Mouse (Mus musculus) 3T3-L1 (cell line): ENCODE measurements at regions not wholly inside any gene's neighbourhood (a gene's known extent, or its start where the extent isn't known, plus 50 kb on each side); places are given as distances from the start of the nearest gene placed in this dataset.
A peak's percentile ranks its signal among the peaks of the same experiment; 100 is the strongest.

ENCODE experiments used
- DNase-seq: peaks from one replicate; pipeline ENCODE4 v3.0.0-alpha.2; 2015; ENCODE audit warnings: low read depth, low spot score

- DNase-seq: no peak
Observed at GRCm38 (mm10) chr10:54448352-54449043, 372.1 kb upstream of the Man1a start.

GRCm38 (mm10) chr10:54403223-54403926, 327.0 kb upstream of the Man1a start:
- peak; percentile 3 for DNase-seq

- no peak for DNase-seq
Observed at GRCm38 (mm10) chr10:54383751-54384150, 307.3 kb upstream of the Man1a start.

DNA sequence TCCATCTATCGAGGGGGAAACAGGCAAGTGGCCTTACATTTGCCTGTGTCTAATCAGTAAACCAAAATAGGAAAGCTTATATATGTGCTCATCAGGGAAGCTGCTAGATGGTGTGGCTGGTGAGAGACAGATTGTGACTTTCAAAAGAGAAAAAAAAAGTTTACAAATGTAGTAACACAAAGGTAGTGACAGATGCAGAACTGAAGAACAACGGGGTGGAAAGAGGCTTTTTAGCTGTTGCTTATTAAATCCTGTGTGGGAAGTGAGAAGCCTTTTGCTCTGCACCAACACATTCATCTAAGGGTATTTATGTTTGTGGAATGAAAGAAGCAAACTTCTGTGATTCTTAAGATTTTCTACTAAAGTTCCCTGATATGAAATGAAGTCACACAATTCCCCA, 305.1 kb upstream of the Man1a start:
- DNase-seq: no peak

- DNase-seq: peak; percentile 62
Observed at GRCm38 (mm10) chr10:54369158-54369557, 292.7 kb upstream of the Man1a start.

- peak; percentile 20 for DNase-seq
Observed at GRCm38 (mm10) chr10:54365315-54365714, 288.9 kb upstream of the Man1a start.

DNA sequence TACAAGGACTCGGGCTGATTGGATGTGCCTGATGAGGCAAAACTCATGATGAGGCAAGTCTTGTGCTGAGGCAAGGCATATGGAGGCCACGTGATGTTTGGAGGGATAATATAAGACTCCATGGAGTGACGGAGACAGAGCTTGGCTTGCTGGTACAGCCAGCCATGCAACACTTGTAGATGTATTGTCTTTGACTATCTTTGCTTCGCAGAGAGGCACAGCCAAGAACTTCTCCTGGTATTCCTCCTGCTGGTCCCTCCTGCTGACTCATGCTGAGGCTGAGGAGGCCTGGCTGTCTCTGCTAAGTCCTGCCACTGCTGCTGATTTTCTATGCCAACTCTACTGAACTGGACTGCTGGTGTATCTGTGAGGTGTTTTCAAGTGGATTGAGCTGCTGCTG, 260.8 kb upstream of the Man1a start:
- DNase-seq: peak; percentile 14
